Mouse (Mus musculus) CH12.LX (cell line): Measurements from ENCODE around the gene Slc2a5.

Source experiments
- CHD2 ChIP-seq: IDR thresholded peaks from 2 replicates; pipeline ENCODE4 v1.6.1; 2011; ENCODE audit warnings: low read length, improper control_type of control experiment
- CTCF ChIP-seq, 2 experiments: IDR thresholded peaks in 1 of 2; conservative IDR thresholded peaks in 1 of 2; 2 replicates each; pipeline ENCODE4 v1.5.1; 2011 to 2012; ENCODE audit warnings: low read depth in 2 of 2, low read length in 2 of 2, improper control_type of control experiment in 1 of 2, inconsistent platforms in 1 of 2, mild to moderate bottlenecking in 1 of 2, moderate library complexity in 1 of 2
- EP300 ChIP-seq: IDR thresholded peaks from 2 replicates; pipeline ENCODE4 v1.6.1; 2011; ENCODE audit warnings: low read length, improper control_type of control experiment
- GABPA ChIP-seq: IDR thresholded peaks from 2 replicates; pipeline ENCODE4 v1.6.1; 2012; ENCODE audit warnings: low read depth, low read length, improper control_type of control experiment, inconsistent platforms; ENCODE audit not compliant: insufficient replicate concordance
- JUN ChIP-seq: IDR thresholded peaks from 2 replicates; pipeline ENCODE4 v1.6.1; 2011; ENCODE audit warnings: low read depth, mild to moderate bottlenecking, low read length, improper control_type of control experiment, moderate library complexity; ENCODE audit not compliant: insufficient read depth
- JUND ChIP-seq: conservative IDR thresholded peaks from 2 replicates; pipeline ENCODE4 v1.6.1; 2011; ENCODE audit warnings: low read depth, low read length, improper control_type of control experiment
- MAX ChIP-seq: IDR thresholded peaks from 2 replicates; pipeline ENCODE4 v1.6.1; 2011; ENCODE audit warnings: low read length, improper control_type of control experiment
- MXI1 ChIP-seq: IDR thresholded peaks from 2 replicates; pipeline ENCODE4 v1.6.1; 2011; ENCODE audit warnings: mild to moderate bottlenecking, low read depth, low read length, improper control_type of control experiment
- NRF1 ChIP-seq: IDR thresholded peaks from 2 replicates; pipeline ENCODE4 v1.6.1; 2014; ENCODE audit warnings: low read depth, mild to moderate bottlenecking, inconsistent platforms, low read length, improper control_type of control experiment, moderate library complexity
- POLR2A ChIP-seq: IDR thresholded peaks from 2 replicates; pipeline ENCODE4 v1.6.1; 2011; ENCODE audit warnings: low read depth, mild to moderate bottlenecking, improper control_type of control experiment, low read length
- POLR2AphosphoS2 ChIP-seq: IDR thresholded peaks from 2 replicates; pipeline ENCODE4 v1.6.1; 2011; ENCODE audit warnings: low read depth, low read length, improper control_type of control experiment
- RCOR1 ChIP-seq: conservative IDR thresholded peaks from 2 replicates; pipeline ENCODE4 v1.6.1; 2012; ENCODE audit warnings: low read depth, mild to moderate bottlenecking, inconsistent platforms, low read length, improper control_type of control experiment
- ZC3H11A ChIP-seq: IDR thresholded peaks from 2 replicates; pipeline ENCODE4 v1.6.1; 2012; ENCODE audit warnings: low read depth, mild to moderate bottlenecking, inconsistent platforms, low read length, improper control_type of control experiment
- ZNF384 ChIP-seq: IDR thresholded peaks from 2 replicates; pipeline ENCODE4 v1.6.1; 2012; ENCODE audit warnings: low read depth, low read length, improper control_type of control experiment, inconsistent platforms

- TF ChIP-seq ZNF384 (no peak), CTCF (conservative IDR thresholded peaks at IDR 0.05 in 1 of 2, IDR thresholded peaks at IDR 0.05 in 1 of 2; ENCODE audit: low read depth in 2 of 2, low read length in 2 of 2) (no peak), POLR2A (no peak), JUN (no peak), GABPA (no peak), EP300 (no peak), MXI1 (no peak), JUND (no peak), ZC3H11A (no peak), POLR2AphosphoS2 (no peak), RCOR1 (no peak), MAX (no peak), NRF1 (no peak), CHD2 (no peak)
Observed at GRCm38 (mm10) chr4:150128571-150128970, 9.5 kb downstream of the Slc2a5 start.
